Mouse (Mus musculus): ENCODE measurements around the gene Mien1. TPM values are rescaled to one million over a fixed set of nuclear protein-coding genes. Genes with fewer than 3 reads are reported as not detected.

The Mien1 gene
- total RNA-seq, 2 experiments from 2014 or later, result 100 to 126 TPM

- intact Hi-C loops (cut with DNase I), result no loop called here
- no peak for DNase-seq (ENCODE audit: low spot score in 2 of 2)
Measured at GRCm38 (mm10) chr11:98443688-98444087, 4.9 kb upstream of the Mien1 start.

GRCm38 (mm10) chr11:98437441-98437840 is 1.4 kb downstream of the Mien1 start:
- intact Hi-C loops (cut with DNase I), result loop anchor here (5.0 kb wide), 1 partner anchor 95 kb away; no protein-coding TSS in a partner anchor

GRCm38 (mm10) chr11:98435723-98436122 is 3.1 kb downstream of the Mien1 start:
- DNase-seq (ENCODE audit: low spot score in 2 of 2), result no peak
- intact Hi-C loops (cut with DNase I), result loop anchor here (5.0 kb wide), 1 partner anchor 93 kb away; no protein-coding TSS in a partner anchor

More at GRCm38 (mm10) chr11:98437441-98437840, 1.4 kb downstream of the Mien1 start:
- DNase-seq (ENCODE audit: low spot score in 2 of 2), result no peak

GRCm38 (mm10) chr11:98431743-98432502 is 6.9 kb downstream of the Mien1 start:
- intact Hi-C loops (cut with DNase I), result no loop called here
- DNase-seq (ENCODE audit: low spot score in 2 of 2), result no peak

- intact Hi-C loops (cut with DNase I), result no loop called here
Measured at GRCm38 (mm10) chr11:98428436-98428835, 10.4 kb downstream of the Mien1 start.

GRCm38 (mm10) chr11:98426592-98426991 is 12.2 kb downstream of the Mien1 start:
- intact Hi-C loops (cut with DNase I), result no loop called here
- no peak for DNase-seq (ENCODE audit: low spot score in 2 of 2)

More at GRCm38 (mm10) chr11:98428436-98428835, 10.4 kb downstream of the Mien1 start:
- DNase-seq (ENCODE audit: low spot score in 2 of 2), result no peak

GRCm38 (mm10) chr11:98418939-98419547 is 19.7 kb downstream of the Mien1 start:
- no peak for DNase-seq (ENCODE audit: low spot score in 2 of 2)
- intact Hi-C loops (cut with DNase I), result no loop called here

- DNase-seq (ENCODE audit: low spot score in 2 of 2), result no peak
- intact Hi-C loops (cut with DNase I), result no loop called here
Measured at GRCm38 (mm10) chr11:98418273-98418672, 20.5 kb downstream of the Mien1 start.

GRCm38 (mm10) chr11:98417074-98417473 is 21.7 kb downstream of the Mien1 start:
- intact Hi-C loops (cut with DNase I), result no loop called here
- DNase-seq (ENCODE audit: low spot score in 2 of 2), result no peak

- intact Hi-C loops (cut with DNase I), result no loop called here
- no peak for DNase-seq (ENCODE audit: low spot score in 2 of 2)
Measured at GRCm38 (mm10) chr11:98414162-98414561, 24.6 kb downstream of the Mien1 start.

- DNase-seq (ENCODE audit: low spot score in 2 of 2), result no peak
- intact Hi-C loops (cut with DNase I), result no loop called here
Measured at GRCm38 (mm10) chr11:98413731-98414130, 25.1 kb downstream of the Mien1 start.

- DNase-seq (ENCODE audit: low spot score in 2 of 2), result no peak
- intact Hi-C loops (cut with DNase I), result no loop called here
Measured at GRCm38 (mm10) chr11:98412797-98413301, 25.9 kb downstream of the Mien1 start.

- intact Hi-C loops (cut with DNase I), result no loop called here
- DNase-seq (ENCODE audit: low spot score in 2 of 2), result no peak
Measured at GRCm38 (mm10) chr11:98412273-98412796, 26.5 kb downstream of the Mien1 start, which contains the start of gene Erbb2. TSS of gene Erbb2 (plus strand) at chr11:98412470.

- intact Hi-C loops (cut with DNase I), result no loop called here
- no peak for DNase-seq (ENCODE audit: low spot score in 2 of 2)
Measured at GRCm38 (mm10) chr11:98409341-98409822, 29.4 kb downstream of the Mien1 start.

GRCm38 (mm10) chr11:98408872-98409271 is 29.9 kb downstream of the Mien1 start:
- DNase-seq (ENCODE audit: low spot score in 2 of 2), result no peak
- intact Hi-C loops (cut with DNase I), result no loop called here

GRCm38 (mm10) chr11:98406621-98407020 is 32.2 kb downstream of the Mien1 start:
- intact Hi-C loops (cut with DNase I), result no loop called here
- DNase-seq (ENCODE audit: low spot score in 2 of 2), result no peak

GRCm38 (mm10) chr11:98400816-98401215 is 38.0 kb downstream of the Mien1 start:
- intact Hi-C loops (cut with DNase I), result no loop called here
- no peak for DNase-seq (ENCODE audit: low spot score in 2 of 2)

GRCm38 (mm10) chr11:98400161-98400726 is 38.5 kb downstream of the Mien1 start, which contains the start of gene Pgap3:
TSS of gene Pgap3 (minus strand) at chr11:98400490.
- intact Hi-C loops (cut with DNase I), result no loop called here
- DNase-seq (ENCODE audit: low spot score in 2 of 2), result peak; percentile 90 to 91

- intact Hi-C loops (cut with DNase I), result no loop called here
- DNase-seq (ENCODE audit: low spot score in 2 of 2), result no peak
Measured at GRCm38 (mm10) chr11:98397946-98398345, 40.8 kb downstream of the Mien1 start.

- intact Hi-C loops (cut with DNase I), result no loop called here
- DNase-seq (ENCODE audit: low spot score in 2 of 2), result no peak
Measured at GRCm38 (mm10) chr11:98395041-98395440, 43.8 kb downstream of the Mien1 start.
